Mouse (Mus musculus): ENCODE data around the gene Npvf. TPM values are rescaled to one million over a fixed set of nuclear protein-coding genes. Genes with fewer than 3 reads are reported as not detected.
"Not testable (repeated sequence)": the region's sequence is repeated elsewhere in the genome, so short reads cannot be mapped to it uniquely, and the experiment has no call there.

Gene Npvf
- polyA plus RNA-seq, 1 experiment from 2014 or later: not detected

DNA sequence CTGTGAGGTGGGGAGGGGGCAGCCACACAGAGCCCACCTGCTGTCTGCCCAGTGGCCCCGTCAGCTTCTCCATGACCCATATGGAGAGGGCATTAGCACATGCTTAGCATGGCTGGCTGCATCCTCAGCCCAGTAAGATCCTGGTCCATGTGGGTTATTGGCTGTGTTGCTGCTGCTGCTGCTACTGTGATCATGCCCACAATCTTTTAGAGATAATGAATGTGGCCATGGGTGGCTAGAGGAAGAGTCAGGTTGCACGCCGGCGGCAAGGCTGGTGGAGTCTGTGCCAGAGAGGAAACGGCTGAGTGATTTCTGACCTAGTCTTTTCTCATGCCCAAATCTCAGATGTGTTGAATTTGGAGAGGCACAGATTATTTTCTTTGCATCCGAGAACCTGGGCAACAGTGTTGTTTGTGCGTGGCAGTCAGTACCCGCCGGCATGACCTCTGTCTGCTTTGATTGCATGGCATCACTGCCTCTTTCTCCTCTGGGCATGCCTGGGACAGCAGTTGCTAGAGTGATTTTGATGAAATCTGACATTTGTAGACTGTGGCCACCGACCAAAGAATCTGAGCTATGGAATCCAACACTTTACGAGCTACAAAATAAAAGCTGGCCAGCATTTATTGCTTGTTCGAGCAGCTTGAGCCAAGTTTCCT is 8.8 kb upstream of the Npvf start:
- no peaks in the 10 kb centered on the region for H3K9me3 ChIP-seq (replicated peaks)
- no peak overlapping the region for H3K4me3 ChIP-seq
- no peaks in the 10 kb centered on the region for H3K27me3 ChIP-seq (ENCODE audit: low read depth, poor library complexity, severe bottlenecking)
- no peaks in the 10 kb centered on the region for H3K36me3 ChIP-seq
- no peak overlapping the region for H3K27ac ChIP-seq (replicated peaks)
- 88% methylated on average over 12 of the region's 12 CpGs for WGBS
- no peaks in the 10 kb centered on the region for H3K4me1 ChIP-seq
- DNase-seq (ENCODE audit: low spot score): no peak

DNA sequence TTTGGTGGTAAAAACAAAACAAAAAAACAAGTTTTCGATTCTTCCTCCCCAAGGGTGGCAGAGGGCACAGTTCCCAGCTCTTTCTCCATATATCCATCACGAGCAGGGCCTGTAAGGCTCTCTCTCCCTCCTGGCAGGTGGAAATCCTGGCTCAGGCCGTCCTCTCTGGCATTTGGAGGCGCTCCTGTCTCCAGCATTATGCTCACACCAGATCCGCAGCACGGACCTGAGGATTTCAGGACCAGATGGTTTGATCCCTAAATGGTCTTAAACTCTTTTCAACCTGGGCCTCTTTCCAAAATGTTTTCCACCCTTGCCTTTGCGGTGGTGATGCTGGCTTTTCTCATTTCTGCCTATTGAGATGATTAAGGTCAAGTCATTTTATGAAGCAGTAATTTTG is 7.5 kb upstream of the Npvf start:
- 77% methylated on average over 7 of the region's 7 CpGs for WGBS
- H3K27me3 ChIP-seq (ENCODE audit: low read depth, poor library complexity, severe bottlenecking): no peaks in the 10 kb centered on the region

DNA sequence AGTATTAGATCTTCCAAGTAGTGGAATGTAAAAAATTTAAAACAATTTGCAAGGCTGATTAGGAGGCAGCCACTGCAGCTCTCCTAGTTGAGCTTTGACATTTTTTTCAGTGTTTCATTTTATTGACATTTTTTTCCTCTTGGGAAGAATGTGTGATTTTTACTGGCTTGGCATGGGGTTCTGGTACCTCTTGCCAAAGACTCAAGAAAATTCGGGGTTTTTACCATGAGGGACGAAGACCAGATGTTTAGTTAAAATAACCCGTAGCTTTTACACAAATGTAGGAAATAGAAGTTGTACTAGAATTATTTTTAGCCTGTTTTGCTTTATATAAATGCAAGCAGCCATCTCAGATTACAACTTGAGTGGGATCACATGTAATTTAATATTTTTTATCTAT is 4.2 kb upstream of the Npvf start:
- Histone ChIP-seq H3K27ac (replicated peaks) (no peak overlapping the region), H3K4me1 (no peaks in the 10 kb centered on the region), H3K27me3 (ENCODE audit: low read depth, poor library complexity, severe bottlenecking) (no peaks in the 10 kb centered on the region), H3K4me3 (no peak overlapping the region), H3K36me3 (no peaks in the 10 kb centered on the region), H3K9me3 (replicated peaks) (no peaks in the 10 kb centered on the region)
- 90% methylated on average over 3 of the region's 3 CpGs for WGBS
- no peak for DNase-seq (ENCODE audit: low spot score)

More for the DNA sequence above, 7.5 kb upstream of the Npvf start:
- no peak overlapping the region for H3K4me3 ChIP-seq
- H3K4me1 ChIP-seq: no peaks in the 10 kb centered on the region
- no peaks in the 10 kb centered on the region for H3K36me3 ChIP-seq
- no peak overlapping the region for H3K27ac ChIP-seq (replicated peaks)
- no peak for DNase-seq (ENCODE audit: low spot score)
- no peaks in the 10 kb centered on the region for H3K9me3 ChIP-seq (replicated peaks)

- no peak for DNase-seq (ENCODE audit: low spot score)
- no peaks in the 10 kb centered on the region for H3K4me1 ChIP-seq
- H3K4me3 ChIP-seq: no peak overlapping the region
- no peaks in the 10 kb centered on the region for H3K27me3 ChIP-seq (ENCODE audit: low read depth, poor library complexity, severe bottlenecking)
- H3K9me3 ChIP-seq (replicated peaks): no peaks in the 10 kb centered on the region
- no peaks in the 10 kb centered on the region for H3K36me3 ChIP-seq
- WGBS: 89% methylated on average over 5 of the region's 5 CpGs
- H3K27ac ChIP-seq (replicated peaks): no peak overlapping the region
These were observed 3.8 kb upstream of the Npvf start for GRCm38 (mm10) chr6:50658018-50658417.

DNA sequence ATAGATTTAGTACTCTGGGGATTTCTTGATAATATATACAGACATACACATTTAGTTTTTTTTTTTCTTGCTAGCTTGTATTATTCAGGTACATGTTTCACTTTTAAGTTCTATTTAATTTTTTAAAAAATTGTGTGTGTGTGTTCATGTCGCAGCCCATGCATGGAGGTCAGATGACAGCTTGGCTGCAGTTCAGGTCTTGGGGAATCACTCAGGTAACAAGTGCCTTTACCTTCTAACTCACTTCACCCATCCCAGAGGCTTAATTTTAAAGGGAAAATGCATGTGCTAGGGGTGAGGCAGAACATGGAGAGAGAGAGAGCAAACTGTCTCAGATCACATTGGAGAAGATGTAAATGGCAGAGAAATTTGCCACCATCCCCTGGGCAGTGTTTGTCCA is 2.2 kb upstream of the Npvf start:
- H3K9me3 ChIP-seq (replicated peaks): no peaks in the 10 kb centered on the region
- 91% methylated on average over 1 of the region's 1 CpGs for WGBS
- H3K27me3 ChIP-seq (ENCODE audit: low read depth, poor library complexity, severe bottlenecking): no peaks in the 10 kb centered on the region
- DNase-seq (ENCODE audit: low spot score): no peak
- no peak overlapping the region for H3K27ac ChIP-seq (replicated peaks)
- no peaks in the 10 kb centered on the region for H3K4me1 ChIP-seq
- no peaks in the 10 kb centered on the region for H3K36me3 ChIP-seq
- no peak overlapping the region for H3K4me3 ChIP-seq

DNA sequence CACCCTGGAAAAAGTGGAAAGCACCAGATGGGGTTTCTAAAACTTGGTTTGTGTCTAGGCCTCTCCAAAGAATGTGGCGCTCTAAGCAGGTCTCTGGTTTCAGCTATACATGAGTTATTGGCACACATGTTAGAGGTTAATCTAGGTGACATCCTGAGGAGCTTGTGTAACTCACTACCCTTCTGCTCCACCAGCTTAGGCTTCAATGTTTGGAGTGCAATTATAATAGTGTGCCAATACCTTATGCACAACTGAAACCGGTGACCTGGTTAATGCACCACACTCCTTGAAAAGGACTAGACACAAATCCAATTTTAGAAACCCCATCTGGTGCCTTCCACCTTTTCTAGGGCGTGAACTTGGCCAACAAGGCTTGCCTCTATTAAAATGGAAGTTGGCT is 1.7 kb upstream of the Npvf start:
- whole genome bisulfite sequencing: 95% methylated on average over 3 of the region's 3 CpGs

DNA sequence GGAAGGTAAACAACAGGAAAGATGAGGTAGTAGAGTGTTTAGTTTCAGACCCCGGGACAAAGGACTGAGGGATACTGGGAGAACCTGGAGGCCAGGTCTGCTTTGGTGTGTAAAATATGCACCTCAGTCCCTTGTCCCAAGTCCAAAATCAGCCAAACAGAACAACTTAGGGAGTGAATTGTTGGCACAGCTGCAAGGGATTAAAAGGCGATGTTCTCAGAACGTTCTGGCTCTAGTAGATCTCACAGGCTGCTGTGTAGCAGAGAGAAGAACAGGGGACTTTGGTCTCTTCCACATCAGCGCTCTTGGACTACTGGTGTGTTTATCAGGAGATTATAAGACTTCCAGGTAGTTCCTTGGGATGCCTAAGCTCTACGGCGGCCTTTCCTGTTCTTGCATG is 6.6 kb downstream of the Npvf start:
- 82% methylated on average over 6 of the region's 6 CpGs for WGBS
- no peak for DNase-seq (ENCODE audit: low spot score)
- Histone ChIP-seq H3K4me3 (no peak overlapping the region), H3K27me3 (ENCODE audit: low read depth, poor library complexity, severe bottlenecking) (no peaks in the 10 kb centered on the region), H3K36me3 (no peaks in the 10 kb centered on the region), H3K9me3 (replicated peaks) (no peaks in the 10 kb centered on the region), H3K27ac (replicated peaks) (no peak overlapping the region), H3K4me1 (peaks cover 6% of the 10 kb centered on the region)

More for the DNA sequence above, 1.7 kb upstream of the Npvf start:
- no peak overlapping the region for H3K27ac ChIP-seq (replicated peaks)
- no peak overlapping the region for H3K4me3 ChIP-seq
- no peak for DNase-seq (ENCODE audit: low spot score)
- no peaks in the 10 kb centered on the region for H3K9me3 ChIP-seq (replicated peaks)
- no peaks in the 10 kb centered on the region for H3K27me3 ChIP-seq (ENCODE audit: low read depth, poor library complexity, severe bottlenecking)
- no peaks in the 10 kb centered on the region for H3K4me1 ChIP-seq
- H3K36me3 ChIP-seq: no peaks in the 10 kb centered on the region

GRCm38 (mm10) chr6:50646659-50647058 is 7.6 kb downstream of the Npvf start:
- Histone ChIP-seq H3K4me1 (peaks cover 6% of the 10 kb centered on the region), H3K4me3 (no peak overlapping the region)
- 36% methylated on average over 3 of the region's 3 CpGs for WGBS

DNA sequence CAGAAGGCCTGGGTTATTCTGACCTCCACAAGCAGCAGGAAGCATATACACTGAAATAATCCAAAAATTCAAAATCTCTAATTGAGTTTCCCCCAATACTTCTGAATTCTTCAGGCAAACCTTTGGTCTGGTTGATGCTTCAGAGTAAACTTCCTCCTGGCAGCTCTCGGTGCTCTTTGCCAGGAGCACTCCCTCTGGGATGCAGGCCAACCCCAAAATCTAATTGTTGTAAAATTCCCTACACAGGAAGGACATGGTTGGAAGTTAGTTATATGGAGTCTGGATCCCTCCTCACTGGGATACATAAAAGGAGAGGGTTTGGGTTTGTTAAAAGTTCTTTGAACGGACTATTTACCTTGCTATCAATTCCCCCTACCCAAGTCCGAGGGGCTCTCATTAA is 9.5 kb downstream of the Npvf start:
- Histone ChIP-seq H3K4me1 (peaks cover 6% of the 10 kb centered on the region), H3K9me3 (replicated peaks) (no peaks in the 10 kb centered on the region), H3K27me3 (ENCODE audit: low read depth, poor library complexity, severe bottlenecking) (no peaks in the 10 kb centered on the region), H3K36me3 (no peaks in the 10 kb centered on the region), H3K27ac (replicated peaks) (no peak overlapping the region), H3K4me3 (no peak overlapping the region)
- DNase-seq (ENCODE audit: low spot score): no peak
- WGBS: 79% methylated on average over 3 of the region's 3 CpGs

More at GRCm38 (mm10) chr6:50646659-50647058, 7.6 kb downstream of the Npvf start:
- Histone ChIP-seq H3K27ac (replicated peaks) (no peak overlapping the region), H3K27me3 (ENCODE audit: low read depth, poor library complexity, severe bottlenecking) (no peaks in the 10 kb centered on the region), H3K36me3 (no peaks in the 10 kb centered on the region), H3K9me3 (replicated peaks) (no peaks in the 10 kb centered on the region)
- no peak for DNase-seq (ENCODE audit: low spot score)

DNA sequence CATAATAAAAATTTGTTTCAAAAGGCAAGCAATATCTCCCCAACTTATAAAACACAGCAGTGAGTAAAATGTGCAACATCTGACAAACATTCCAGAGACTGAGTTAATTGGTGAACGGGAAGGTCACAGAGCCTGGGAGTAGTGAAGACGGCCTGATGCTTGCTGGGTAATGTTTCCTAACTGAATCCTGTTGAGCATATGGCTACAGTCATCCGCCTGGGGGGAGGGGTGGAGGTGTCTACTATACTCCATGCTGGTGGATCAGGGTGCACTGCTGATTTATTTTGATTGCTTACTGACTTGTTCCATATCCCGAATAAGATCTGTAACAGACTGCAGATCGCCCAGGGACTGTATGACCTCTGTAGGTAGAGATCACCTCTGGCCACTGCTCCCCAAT is 12.3 kb downstream of the Npvf start:
- Histone ChIP-seq H3K27ac (replicated peaks) (no peak overlapping the region), H3K4me1 (peaks cover 6% of the 10 kb centered on the region), H3K9me3 (replicated peaks) (no peaks in the 10 kb centered on the region), H3K27me3 (ENCODE audit: low read depth, poor library complexity, severe bottlenecking) (no peaks in the 10 kb centered on the region), H3K4me3 (no peak overlapping the region), H3K36me3 (no peaks in the 10 kb centered on the region)
- no peak for DNase-seq (ENCODE audit: low spot score)
- 83% methylated on average over 5 of the region's 5 CpGs for WGBS

DNA sequence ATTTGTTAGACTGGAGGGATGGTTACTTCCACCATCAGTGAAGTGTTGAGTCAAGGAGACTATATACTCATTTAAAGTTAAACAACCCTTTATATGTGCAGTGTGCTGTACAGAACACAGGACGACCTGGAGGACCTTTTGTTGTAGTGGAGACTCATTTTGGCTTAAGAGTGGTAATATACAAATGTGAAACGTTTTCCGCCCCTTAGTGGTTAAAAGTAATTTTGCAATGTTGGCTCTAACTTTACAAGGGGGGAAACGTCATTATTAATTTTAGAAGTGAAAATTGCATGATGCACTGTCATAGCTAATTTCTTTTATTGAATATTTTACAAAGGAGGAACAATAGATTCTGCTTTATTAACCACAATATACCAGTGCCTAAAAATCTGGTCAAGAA is 13.9 kb downstream of the Npvf start:
- WGBS: 83% methylated on average over 4 of the region's 4 CpGs
- H3K36me3 ChIP-seq: no peaks in the 10 kb centered on the region
- H3K27me3 ChIP-seq (ENCODE audit: low read depth, poor library complexity, severe bottlenecking): no peaks in the 10 kb centered on the region
- DNase-seq (ENCODE audit: low spot score): no peak
- no peak overlapping the region for H3K27ac ChIP-seq (replicated peaks)
- H3K4me3 ChIP-seq: no peak overlapping the region
- H3K4me1 ChIP-seq: peaks cover 6% of the 10 kb centered on the region
- H3K9me3 ChIP-seq (replicated peaks): no peaks in the 10 kb centered on the region

GRCm38 (mm10) chr6:50639656-50640055 is 14.6 kb downstream of the Npvf start:
- DNase-seq (ENCODE audit: low spot score): no peak
- no peak overlapping the region for H3K27ac ChIP-seq (replicated peaks)
- WGBS: 87% methylated on average over 2 of the region's 2 CpGs

GRCm38 (mm10) chr6:50626170-50626569 is 28.1 kb downstream of the Npvf start:
- H3K4me3 ChIP-seq; H3K4me1 ChIP-seq; DNase-seq (ENCODE audit: low spot score); H3K27me3 ChIP-seq (ENCODE audit: low read depth, poor library complexity, severe bottlenecking); H3K27ac ChIP-seq (replicated peaks); H3K36me3 ChIP-seq; H3K9me3 ChIP-seq (replicated peaks): not testable (repeated sequence)
- 88% methylated on average over 2 of the region's 2 CpGs for WGBS

More at GRCm38 (mm10) chr6:50639656-50640055, 14.6 kb downstream of the Npvf start:
- H3K4me1 ChIP-seq: peaks cover 6% of the 10 kb centered on the region
- H3K36me3 ChIP-seq: no peaks in the 10 kb centered on the region
- no peak overlapping the region for H3K4me3 ChIP-seq
- no peaks in the 10 kb centered on the region for H3K27me3 ChIP-seq (ENCODE audit: low read depth, poor library complexity, severe bottlenecking)
- H3K9me3 ChIP-seq (replicated peaks): no peaks in the 10 kb centered on the region

- H3K9me3 ChIP-seq (replicated peaks); DNase-seq (ENCODE audit: low spot score); H3K4me1 ChIP-seq; H3K27ac ChIP-seq (replicated peaks); H3K36me3 ChIP-seq; H3K27me3 ChIP-seq (ENCODE audit: low read depth, poor library complexity, severe bottlenecking); H3K4me3 ChIP-seq: not testable (repeated sequence)
- 84% methylated on average over 1 of the region's 1 CpGs for WGBS
These were observed 36.0 kb downstream of the Npvf start for GRCm38 (mm10) chr6:50618273-50618672.

All from midbrain, embryonic 10.5 days (tissue).